Mouse (Mus musculus): ENCODE data around the gene Cdh23.

Gene Cdh23

GRCm38 (mm10) chr10:60639291-60639690 is 57.0 kb downstream of the Cdh23 start:
- in situ Hi-C loops (cut with MseI, MboI): no loop called here

- in situ Hi-C loops (cut with MseI, MboI): no loop called here
Observed at GRCm38 (mm10) chr10:60635568-60636295, 60.6 kb downstream of the Cdh23 start.

- in situ Hi-C loops (cut with MseI, MboI): no loop called here
Observed at GRCm38 (mm10) chr10:60634391-60634790, 61.9 kb downstream of the Cdh23 start.

- in situ Hi-C loops (cut with MseI, MboI): no loop called here
Observed at GRCm38 (mm10) chr10:60626086-60626485, 70.2 kb downstream of the Cdh23 start.

GRCm38 (mm10) chr10:60625511-60625910 is 70.8 kb downstream of the Cdh23 start:
- in situ Hi-C loops (cut with MseI, MboI): no loop called here

GRCm38 (mm10) chr10:60624945-60625344 is 71.3 kb downstream of the Cdh23 start:
- in situ Hi-C loops (cut with MseI, MboI): no loop called here

GRCm38 (mm10) chr10:60624217-60624708 is 72.0 kb downstream of the Cdh23 start:
- in situ Hi-C loops (cut with MseI, MboI): no loop called here

- in situ Hi-C loops (cut with MseI, MboI): no loop called here
Observed at GRCm38 (mm10) chr10:60622836-60623235, 73.5 kb downstream of the Cdh23 start.

- in situ Hi-C loops (cut with MseI, MboI): no loop called here
Observed at GRCm38 (mm10) chr10:60621470-60622170, 74.7 kb downstream of the Cdh23 start.

GRCm38 (mm10) chr10:60615898-60616297 is 80.4 kb downstream of the Cdh23 start:
- in situ Hi-C loops (cut with MseI, MboI): no loop called here

- in situ Hi-C loops (cut with MseI, MboI): no loop called here
Observed at GRCm38 (mm10) chr10:60612893-60613292, 83.4 kb downstream of the Cdh23 start.

GRCm38 (mm10) chr10:60607166-60607565 is 89.1 kb downstream of the Cdh23 start:
- in situ Hi-C loops (cut with MseI, MboI): no loop called here

- in situ Hi-C loops (cut with MseI, MboI): no loop called here
Observed at GRCm38 (mm10) chr10:60606661-60607060, 89.6 kb downstream of the Cdh23 start.

GRCm38 (mm10) chr10:60602235-60602634 is 94.1 kb downstream of the Cdh23 start:
- in situ Hi-C loops (cut with MseI, MboI): no loop called here

- in situ Hi-C loops (cut with MseI, MboI): no loop called here
Observed at GRCm38 (mm10) chr10:60595166-60595565, 101.1 kb downstream of the Cdh23 start.

GRCm38 (mm10) chr10:60592881-60593575 is 103.3 kb downstream of the Cdh23 start:
- in situ Hi-C loops (cut with MseI, MboI): no loop called here

- in situ Hi-C loops (cut with MseI, MboI): no loop called here
Observed at GRCm38 (mm10) chr10:60591281-60591680, 105.0 kb downstream of the Cdh23 start.

- in situ Hi-C loops (cut with MseI, MboI): no loop called here
Observed at GRCm38 (mm10) chr10:60590241-60590640, 106.0 kb downstream of the Cdh23 start.

- in situ Hi-C loops (cut with MseI, MboI): no loop called here
Observed at GRCm38 (mm10) chr10:60585691-60586090, 110.6 kb downstream of the Cdh23 start.

GRCm38 (mm10) chr10:60582956-60583355 is 113.3 kb downstream of the Cdh23 start:
- in situ Hi-C loops (cut with MseI, MboI): no loop called here

- in situ Hi-C loops (cut with MseI, MboI): no loop called here
Observed at GRCm38 (mm10) chr10:60580666-60581065, 115.6 kb downstream of the Cdh23 start.
